Mouse (Mus musculus): ENCODE data around the gene Limk2.

Gene Limk2

DNA sequence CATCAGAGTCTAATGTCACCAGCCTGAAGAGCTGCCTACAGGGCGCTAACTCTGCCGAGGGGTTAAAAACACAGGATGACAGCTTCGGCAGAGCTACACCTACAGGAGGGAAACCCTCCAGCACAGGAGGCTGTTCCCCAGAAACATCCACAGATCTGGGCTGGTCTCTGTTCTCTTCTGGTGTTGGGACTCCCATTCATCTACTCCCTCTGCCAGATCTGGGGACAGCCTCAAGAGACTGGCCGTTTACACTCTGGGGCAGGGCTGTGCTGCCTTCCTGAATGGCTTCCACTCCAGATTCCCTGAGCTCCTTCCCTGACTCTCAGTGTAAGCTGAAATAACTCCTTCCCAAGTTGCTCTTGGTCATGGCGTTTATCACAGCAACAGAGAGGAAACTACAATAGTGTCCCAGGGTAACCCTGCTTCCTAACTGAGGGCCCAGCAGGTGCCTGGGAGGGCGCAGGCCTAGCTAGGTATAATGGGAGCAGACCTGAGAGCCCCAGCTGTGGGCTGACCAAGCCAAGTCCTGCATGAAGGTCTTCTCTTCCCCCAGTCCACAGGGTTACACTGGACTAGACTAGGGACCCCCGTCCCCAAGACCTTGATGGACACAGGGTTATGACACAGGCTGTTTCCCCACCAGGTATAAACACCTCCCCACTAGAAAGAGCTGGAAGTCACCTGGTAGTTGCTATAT is 37.2 kb downstream of the Limk2 start:
- no peak for DNase-seq (ENCODE audit: low read depth, low spot score)

DNA sequence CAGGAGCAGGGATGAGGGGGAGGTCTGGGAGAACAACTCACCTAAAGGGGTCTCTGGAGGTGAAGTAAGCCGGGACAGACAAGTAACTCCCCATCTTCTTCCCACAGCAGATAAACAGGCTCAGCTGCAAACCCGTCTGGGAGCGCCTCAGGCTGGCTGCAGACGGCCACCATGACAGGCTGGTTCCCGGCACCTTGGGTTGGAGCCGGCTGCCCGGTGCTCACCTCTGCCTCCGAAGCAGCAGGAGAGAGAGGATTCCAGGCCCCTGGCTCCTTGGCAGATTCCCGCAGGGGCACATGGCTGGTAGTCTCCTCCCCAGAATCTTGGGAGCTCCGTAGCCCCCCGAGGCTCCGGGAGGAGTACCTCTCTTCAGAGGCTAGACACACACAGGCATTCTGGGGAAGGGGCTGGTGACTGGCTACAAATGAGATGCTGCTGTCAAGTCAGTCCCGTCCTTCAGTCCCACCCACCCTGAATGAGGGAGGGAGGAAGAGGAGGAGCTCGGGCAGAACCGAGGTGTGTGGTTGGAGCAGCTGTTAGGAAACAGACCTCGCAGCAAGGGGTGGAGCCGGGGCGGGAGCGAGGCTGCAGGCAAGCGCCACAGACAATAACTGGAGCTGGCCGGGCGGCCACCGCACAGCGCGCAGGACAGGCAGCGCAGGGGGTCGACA is 37.9 kb downstream of the Limk2 start:
- DNase-seq (ENCODE audit: low read depth, low spot score), result peak; percentile 82

DNA sequence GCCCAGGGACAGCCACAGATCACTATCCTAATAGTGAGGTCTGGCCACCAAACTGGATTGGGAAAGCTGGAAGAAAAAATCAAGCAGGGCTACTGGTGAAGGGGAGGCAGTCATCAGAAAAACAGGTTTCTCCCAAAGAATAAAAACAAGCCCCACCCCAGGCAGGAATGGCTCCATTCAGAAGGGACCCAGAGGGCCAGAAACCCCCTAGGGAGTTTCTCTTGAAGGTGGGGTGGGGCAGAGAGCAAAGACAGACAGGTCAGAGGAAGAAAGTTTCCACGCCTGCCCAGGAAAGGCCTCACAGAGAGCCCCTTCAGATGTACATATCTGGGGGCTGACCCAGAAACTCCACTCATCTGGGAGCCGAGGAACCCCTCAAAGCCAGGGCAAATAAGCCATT is 38.8 kb downstream of the Limk2 start:
- no peak for DNase-seq (ENCODE audit: low read depth, low spot score)

DNA sequence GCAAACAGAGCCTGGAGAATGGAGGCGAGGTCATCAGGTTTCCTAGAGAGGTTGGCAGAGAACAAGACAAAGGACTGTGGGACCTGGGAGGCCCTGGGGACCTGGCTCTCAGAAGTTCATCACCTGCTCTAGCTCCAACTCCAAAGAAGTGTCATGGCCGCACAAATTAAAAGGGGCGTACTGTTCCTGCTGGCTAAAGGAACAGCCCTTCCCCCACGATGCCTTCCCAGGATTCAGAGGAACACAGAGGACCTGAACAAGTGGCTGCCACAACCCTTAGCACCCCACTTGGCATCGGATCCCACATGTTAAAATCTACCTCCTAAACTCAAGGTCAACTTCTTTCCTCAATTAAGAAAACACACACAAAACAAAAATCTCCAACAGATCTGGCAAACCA is 39.5 kb downstream of the Limk2 start:
- DNase-seq (ENCODE audit: low read depth, low spot score), result no peak

DNA sequence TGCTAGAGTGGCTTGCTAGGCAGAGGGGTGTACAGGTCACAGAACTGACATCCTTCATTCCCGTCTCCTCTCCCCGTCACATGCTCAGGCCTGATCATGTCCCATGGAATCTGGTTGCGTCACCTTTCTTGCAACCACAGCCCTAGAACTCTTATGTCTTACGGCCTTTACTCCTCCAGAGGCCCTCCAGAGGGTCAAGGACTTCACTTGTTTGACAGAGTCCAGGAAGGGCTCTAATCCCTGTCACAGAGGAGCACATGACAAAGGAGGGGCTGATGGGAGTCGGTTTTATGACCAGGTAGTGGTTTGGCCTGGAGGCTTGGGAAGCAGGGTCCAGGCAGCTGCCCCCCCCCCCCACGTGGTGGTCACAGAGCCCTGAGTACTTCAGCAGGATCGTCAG is 40.0 kb downstream of the Limk2 start:
- no peak for DNase-seq (ENCODE audit: low read depth, low spot score)

DNA sequence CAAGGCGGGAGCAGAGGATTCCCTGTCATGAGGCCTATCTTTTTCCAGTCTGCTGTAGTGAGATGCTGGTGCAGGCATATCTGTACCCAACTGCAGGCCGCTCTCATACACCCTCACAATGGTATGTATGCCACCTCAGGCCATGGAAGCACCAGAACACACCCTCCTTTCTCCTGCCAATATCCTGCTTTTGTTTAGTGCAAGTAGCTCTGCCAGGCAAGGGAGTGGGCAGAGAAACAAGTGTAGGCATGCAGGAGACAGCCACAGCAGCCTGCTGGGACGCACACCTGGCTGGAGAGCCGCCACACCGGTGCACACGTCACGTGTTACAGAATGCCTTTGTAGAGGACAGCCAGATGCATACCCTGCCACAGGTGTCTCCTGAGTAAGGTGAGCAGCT is 42.6 kb downstream of the Limk2 start:
- no peak for DNase-seq (ENCODE audit: low read depth, low spot score)

DNA sequence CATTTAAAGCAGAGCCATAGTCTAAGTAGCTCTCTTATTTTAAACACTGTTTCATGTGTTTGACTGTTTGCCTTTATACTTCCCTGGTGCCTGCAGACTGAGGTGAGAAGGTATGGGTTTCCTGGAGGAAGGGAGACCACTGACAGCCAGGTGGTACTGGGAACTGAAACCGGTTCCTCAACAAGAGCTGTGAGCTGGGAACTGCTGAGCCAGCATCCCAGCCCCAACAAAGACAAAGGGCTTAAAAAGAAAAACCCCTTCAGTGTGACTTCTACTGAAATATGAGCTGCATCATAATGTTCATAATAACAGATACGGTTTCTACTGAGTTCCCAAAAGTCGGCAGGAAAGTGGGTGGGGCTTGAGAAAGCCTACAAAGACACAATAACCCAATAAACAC is 46.1 kb downstream of the Limk2 start:
- no peak for DNase-seq (ENCODE audit: low read depth, low spot score)

DNA sequence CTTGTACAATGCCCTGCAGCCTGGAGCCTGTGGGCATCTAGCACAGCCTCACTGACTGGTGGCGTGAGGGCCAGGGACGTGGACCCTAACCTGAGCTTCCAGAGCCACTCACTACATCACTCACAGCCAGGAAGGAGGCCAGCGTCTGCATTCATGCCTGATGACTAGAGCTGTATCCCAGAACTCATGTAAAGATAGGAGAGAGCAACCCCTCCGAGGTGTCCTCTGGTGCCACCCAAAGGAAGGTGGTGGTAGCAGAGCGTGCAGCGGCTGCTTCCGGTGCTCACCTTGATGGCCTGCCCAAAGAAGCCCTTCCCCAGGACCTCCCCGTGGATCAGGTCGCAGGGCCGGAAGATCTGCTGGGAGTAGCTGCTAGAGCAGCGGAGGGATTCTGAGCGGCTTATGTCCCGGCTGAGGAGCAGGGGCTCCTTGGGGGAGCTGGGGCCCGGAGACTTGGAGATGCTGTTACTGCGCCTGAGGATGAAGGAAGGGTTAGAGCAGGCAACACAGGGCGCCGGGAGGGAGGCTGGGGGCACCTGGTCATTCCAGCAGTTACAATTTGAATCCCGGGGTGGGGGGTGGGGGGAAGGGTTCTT is 55.9 kb downstream of the Limk2 start:
- DNase-seq (ENCODE audit: low read depth, low spot score), result no peak

DNA sequence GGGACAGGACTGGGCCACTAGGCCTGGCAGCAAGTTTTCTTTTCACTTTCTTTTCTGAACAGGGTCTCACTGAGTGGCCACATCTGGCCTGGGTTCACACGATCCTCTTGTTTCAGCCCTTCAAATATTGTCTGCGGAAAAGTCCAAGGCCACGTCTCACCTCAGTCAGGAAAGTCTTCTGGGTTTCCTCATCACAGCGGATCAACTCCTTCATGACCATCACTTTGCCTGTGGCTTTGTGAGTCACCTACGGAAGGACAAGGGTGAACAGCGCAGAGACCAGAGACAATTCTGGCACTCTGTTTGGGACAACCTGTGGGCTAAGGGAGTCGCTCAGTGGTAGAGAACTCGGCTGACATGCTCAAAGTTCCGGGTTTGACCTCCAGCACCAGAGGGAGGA is 56.9 kb downstream of the Limk2 start:
- no peak for DNase-seq (ENCODE audit: low read depth, low spot score)

DNA sequence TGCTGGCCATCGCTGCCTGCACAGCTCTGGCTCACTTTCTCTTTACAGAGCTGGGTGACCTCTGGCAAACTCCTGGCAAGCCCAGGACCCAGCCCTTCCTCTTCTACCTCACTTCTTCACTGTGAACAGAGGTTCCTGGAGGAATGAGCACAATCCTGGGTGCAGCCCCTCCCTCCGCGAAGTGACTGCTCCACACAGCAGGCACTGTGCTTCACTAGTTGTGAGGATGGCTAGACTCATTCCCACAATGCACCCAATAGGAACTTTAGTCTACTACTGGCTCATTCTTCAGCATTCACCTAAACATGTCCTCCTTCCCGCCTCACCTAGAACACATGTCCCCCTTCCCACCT is 59.7 kb downstream of the Limk2 start:
- no peak for DNase-seq (ENCODE audit: low read depth, low spot score)

DNA sequence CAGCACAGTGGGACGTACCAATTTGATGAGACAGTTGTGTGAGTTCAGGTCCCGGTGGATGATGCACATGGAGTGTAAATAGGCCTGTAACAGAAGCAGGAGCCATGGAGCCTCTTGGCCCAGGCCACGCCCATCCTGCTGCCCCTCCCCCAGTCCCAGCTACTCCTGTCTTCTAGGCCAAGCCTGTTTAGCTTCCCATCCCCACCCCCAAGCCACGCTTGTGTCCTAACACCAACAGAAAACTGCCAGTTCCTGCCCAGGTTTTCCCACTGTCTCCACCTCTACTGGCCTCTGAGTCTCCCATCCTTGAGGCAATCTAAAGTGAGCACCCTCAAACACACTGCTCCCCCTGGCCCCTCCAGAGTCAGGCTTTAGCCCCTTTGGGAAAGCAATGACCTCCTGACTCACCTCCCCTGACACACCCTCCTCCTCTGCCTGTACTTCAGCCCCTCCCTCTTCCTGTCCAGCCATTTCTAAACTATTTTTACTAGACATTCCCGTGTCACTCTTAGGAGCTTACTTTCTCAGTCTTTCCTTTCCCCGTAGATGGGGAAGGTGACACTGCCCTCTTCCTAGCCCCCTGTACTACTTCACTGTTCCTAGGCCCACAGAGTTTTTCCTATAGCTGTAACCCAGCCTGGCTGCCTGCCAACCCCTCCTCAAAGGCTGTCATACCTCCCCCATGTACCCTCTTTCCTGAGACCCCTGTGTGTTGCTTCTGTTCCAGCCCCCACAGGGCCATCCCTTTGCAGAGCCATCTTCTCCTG is 60.2 kb downstream of the Limk2 start:
- DNase-seq (ENCODE audit: low read depth, low spot score), result no peak

DNA sequence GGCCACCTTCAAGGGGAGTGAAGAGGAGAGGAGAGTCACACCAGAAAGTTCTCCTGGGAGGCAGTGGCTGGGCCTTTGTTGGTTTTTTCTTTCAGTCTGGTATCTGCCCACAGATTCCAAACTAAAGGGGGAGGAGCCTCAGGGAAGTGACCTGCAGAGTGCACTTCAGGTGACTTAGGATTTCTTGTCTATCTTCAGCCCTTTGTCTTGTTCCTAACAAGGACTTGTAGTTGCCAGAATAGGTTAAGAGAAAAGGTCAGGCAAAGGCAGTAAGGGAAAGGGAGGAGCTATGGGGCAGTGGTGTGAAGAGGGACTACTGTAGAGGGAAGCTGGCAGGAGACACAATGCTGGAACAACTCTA is 61.2 kb downstream of the Limk2 start:
- no peak for DNase-seq (ENCODE audit: low read depth, low spot score)

DNA sequence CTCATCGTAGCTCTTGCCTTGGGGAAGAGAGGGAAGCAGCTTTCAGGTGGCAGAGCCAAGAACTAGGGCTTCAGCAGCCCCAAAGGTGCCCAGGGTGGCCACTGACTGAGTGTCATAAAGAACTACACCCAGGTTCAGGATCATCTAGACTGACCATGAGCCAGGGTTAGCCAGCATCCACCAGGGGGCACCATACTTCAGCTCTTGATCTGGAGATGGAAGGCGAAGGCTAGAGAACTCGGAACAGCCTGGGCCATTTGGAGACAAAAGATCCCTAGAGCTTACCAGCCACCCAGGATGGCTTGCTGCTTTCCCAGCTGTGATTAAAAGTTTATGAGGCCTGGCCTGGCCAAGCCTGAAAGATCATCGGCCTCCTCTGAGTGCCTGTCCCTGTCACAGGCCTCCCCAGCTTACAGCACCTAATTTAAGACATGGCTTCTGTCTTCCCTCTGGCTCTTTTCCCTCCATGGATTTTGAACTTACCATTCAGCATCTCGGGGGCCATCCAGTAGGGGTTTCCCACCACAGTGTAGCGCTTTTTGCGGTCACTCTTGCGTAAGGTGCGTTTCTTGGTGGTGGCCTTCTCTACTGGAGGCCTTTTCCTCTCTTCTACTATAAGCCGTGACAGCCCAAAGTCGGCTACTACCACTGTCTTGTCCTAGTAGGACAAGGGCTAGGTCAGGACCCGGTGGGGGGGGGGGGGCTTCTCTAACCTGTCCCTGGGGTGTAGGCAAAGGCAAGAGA is 61.7 kb downstream of the Limk2 start:
- peak; percentile 75 for DNase-seq (ENCODE audit: low read depth, low spot score)

DNA sequence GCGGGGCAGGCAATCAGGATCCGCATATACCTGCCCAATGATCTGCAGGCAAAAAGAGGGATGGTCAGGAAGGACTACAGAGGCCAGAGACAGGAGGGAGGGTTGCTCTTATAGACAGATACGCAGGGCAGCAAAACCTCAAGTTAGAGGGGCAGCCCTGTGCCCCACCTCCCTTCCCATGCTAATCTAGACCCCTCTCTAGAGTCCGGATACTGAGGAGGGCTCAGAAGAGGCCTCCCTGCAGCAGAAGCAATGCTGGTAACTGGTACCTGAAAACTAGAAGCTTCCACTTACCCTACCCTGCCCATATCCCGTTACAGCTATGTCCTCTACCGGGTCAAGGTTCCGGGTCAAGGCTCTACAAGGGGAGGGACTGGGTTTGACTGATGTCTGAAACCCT is 62.6 kb downstream of the Limk2 start:
- DNase-seq (ENCODE audit: low read depth, low spot score), result no peak

DNA sequence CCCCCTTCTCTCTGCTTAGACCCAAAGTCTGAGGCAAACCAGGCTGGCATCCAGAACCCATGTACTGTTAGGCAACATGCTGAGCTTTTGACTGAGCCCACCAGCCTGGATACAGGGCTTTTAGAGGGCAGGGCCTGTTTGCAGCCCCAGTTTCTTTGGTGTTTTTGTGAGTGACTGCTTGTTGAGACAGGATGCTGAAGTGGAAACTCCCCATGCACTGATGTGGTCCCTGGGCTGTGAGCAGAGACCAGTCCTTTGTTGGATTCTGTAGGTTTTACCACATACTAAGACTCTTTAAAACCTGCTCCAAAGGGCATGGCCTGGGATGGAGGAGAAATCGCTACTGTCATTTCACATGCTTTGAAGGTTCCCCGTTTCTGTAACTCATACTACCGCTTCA is 64.1 kb downstream of the Limk2 start:
- DNase-seq (ENCODE audit: low read depth, low spot score), result no peak

DNA sequence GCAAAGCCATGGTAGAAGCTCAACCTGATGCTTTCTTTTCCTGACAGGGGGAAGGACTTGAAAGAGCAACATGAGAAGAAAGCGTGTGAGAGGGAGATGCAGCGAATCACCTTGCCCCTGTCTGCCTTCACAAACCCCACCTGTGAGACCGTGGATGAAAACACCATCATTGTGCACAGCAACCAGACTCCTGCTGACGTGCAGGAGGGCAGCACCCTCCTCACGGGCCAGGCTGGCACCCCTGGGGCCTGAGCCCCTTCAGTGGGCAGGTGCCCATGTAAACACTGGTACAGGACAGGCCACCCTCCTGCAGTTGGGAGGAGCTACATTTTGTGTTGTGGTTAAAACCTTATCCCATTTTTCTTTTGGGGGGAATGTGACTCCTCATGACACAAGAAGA is 67.5 kb downstream of the Limk2 start:
- DNase-seq (ENCODE audit: low read depth, low spot score), result no peak

DNA sequence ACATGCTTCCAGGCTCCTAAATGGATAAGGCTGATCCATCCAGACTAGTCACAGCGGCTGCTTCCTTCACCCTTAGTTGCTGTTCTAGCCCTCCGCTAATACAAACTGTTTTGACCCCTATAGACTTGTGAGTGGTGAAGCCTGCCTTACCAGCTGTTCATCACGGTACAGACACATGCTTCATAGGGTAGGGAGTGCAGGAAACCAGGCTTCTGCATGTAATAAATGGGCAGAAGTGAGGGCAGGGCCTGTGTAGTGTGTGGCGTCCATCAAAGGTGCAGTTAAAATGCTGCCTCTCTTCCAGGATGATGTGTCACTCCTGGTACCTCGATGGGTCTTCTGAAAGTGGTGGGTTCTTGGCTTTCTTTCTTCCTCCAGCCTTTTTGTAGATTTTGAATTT is 71.0 kb downstream of the Limk2 start:
- DNase-seq (ENCODE audit: low read depth, low spot score), result no peak

DNA sequence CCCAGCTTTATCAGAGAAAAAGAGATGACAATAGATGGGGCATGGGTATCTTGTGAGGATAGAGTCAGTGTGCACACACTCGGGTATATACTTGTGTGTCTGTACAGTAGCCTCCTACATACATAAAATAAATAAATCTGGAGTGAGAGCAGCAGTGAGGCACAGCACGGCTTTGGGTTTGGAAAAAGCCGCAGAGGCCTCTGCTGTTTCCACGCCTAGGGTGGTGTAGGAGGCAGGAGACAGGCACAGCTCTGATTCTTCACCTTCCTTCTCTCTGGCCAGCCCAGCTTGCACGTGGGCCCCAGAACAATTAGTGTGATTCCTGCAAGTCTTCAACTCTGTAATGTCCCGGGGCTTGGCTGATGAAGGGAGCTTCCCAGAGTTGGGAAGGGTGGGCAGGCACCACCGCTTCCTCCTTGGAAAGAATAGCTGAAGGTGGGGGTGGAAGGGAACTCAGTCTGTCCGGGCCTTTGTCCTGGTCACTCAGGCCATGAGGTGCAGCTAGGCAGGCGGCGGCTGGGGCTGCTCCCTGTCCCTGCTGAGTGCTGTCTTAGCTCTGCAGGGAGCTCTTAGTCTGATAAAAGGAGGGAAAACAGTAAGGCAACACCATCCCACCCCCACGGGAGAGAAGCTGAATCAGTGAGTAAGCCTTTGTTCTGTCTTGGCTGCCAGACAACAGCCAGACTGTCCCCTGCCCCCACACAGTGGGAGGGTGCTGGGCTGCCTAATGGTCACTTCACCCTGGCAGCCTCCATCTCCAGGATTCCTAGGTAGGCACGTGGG is 71.6 kb downstream of the Limk2 start:
- no peak for DNase-seq (ENCODE audit: low read depth, low spot score)

DNA sequence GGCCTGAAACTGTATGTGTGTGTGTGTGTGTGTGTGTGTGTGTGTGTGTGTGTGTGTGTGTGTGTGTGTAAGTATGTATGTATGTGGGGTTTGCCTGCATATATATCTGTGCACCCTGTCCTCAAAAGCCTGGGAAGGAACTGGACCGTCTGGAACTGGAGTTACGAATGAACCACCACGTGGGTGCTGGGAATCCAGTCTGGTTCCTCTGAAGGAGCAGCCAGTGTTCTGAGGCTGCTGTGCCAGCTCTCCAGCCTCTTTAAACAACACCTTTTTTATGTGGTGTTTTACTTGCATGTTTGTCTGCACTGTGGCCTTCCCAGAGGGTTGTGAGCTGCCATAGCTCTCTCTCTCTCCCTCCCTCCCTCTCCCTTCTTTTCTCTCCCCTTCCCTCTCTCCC is 72.4 kb downstream of the Limk2 start:
- no peak for DNase-seq (ENCODE audit: low read depth, low spot score)

DNA sequence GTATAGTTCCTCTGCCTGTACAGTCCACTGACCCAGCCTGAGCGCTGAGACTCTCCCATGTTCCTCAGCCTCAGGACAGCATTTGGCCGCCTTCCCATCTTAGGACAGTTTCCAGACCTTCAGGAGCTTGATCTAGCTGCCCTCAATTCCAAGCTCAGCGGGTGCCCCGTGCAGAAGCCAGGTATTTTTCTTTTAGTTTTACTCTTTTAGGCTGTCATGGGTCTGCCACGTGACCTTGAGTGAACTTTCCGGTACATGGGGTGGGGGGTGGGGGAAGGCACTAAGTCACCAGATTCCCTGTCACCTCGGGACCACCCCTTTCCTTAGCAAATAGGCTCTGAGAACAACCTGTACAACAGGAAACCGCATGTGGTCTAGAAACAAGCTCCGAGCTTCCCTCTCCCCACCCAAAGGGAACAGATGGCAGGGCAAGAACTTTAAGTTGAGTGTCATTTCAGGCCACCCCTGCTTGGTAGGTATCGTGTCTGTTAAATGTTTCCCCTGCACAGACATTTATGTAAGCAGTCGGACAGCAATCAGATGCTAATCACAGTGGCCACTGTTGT is 73.3 kb downstream of the Limk2 start:
- DNase-seq (ENCODE audit: low read depth, low spot score), result no peak

Measured in embryo, embryonic 11.5 days (tissue).